Mouse (Mus musculus) left cerebral cortex, postnatal 25 days (tissue): ENCODE measurements around the gene Pcsk5. TPM values are rescaled to one million over a fixed set of nuclear protein-coding genes. Genes with fewer than 3 reads are reported as not detected.
A peak's percentile ranks its signal among the peaks of the same experiment; 100 is the strongest.

Source experiments
- DNase-seq, 2 experiments: peaks; one replicate each; pipeline ENCODE4 v3.0.0; 2022; ENCODE audit warnings: low spot score in 2 of 2, mixed read lengths in 1 of 2
- intact Hi-C: fragments of 180-260 bp; cut with DNase I; formaldehyde crosslinking; loops from one replicate; pipeline ENCODE4 v1.15.1; 2025
- total RNA-seq, 2 experiments: library from RNA; stranded (reverse); gene quantifications; 2 replicates each; pipeline ENCODE4 v1.2.3; 2021

Pcsk5 gene
- total RNA-seq = 10 to 100 TPM; 12.6 to 14.4 TPM

DNA sequence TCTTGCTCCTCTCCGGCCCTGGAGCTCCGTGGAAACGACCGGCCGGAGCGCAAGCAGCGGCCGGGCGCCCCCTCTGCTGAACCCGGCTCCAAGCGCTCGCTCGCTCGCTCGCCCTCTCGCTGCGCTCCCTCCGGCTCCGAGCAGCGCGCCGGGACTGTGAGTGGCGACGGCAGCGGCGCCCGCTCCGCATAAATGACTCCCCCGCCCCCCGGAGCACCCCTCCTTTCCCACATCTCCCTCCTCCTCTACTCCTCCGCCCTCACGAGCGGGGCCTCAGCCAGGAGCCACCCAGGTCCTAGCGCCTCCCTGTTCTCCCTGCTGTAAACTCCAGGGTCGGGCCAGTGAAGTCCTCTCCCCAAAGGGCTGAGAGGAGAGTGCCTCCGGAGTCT is at the start of gene Pcsk5:
Gene Pcsk5 (minus strand): TSS at position 162 of the 389 bp plus-strand sequence.
- peak; percentile 83 to 86 for DNase-seq

DNA sequence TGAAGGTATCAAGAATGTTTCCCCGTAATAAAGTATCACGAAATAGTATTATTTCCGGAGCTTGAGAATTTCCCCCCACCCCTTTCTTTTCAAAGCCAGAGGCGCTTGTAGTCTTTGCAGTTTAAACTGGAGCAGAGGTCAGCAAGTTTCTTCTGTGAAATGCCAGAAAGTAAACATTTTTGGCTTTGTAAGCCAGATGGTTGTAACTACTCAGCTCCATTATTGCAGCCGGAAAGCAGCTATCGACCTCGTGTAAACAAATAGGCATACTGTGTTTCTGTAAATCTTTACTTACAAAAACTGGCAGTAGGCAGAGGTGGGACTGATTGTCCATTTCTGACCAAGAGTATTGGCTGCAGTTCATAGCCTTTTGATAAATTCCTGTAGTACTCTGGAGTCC is 38.4 kb upstream of the Pcsk5 start:
- intact Hi-C loops = no loop called here

More for the DNA sequence above, at the start of gene Pcsk5:
- intact Hi-C loops = no loop called here

DNA sequence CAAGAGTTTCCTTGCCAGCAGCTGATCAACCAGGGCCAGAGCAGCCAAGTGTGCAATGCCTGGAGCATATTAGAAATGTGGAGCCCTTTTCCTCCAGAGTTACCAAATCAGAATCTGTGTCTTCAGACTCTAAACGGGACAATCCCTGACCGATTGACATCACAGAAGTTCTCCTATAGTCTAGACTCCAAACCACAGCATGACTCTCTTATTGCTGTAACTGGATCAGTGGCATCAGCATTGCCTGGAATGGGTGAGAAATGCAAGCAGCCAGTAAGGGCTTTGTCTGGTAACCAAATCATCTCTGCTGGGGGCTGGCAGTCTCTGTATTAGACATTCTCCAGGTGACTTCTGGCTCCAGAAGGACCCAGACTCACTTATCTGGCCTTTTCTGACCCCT is 37.0 kb upstream of the Pcsk5 start:
- intact Hi-C loops = loop anchor here (5.0 kb wide), 1 partner anchor 673 kb away; no protein-coding TSS in a partner anchor

More for the DNA sequence above, 38.4 kb upstream of the Pcsk5 start:
- no peak for DNase-seq

DNA sequence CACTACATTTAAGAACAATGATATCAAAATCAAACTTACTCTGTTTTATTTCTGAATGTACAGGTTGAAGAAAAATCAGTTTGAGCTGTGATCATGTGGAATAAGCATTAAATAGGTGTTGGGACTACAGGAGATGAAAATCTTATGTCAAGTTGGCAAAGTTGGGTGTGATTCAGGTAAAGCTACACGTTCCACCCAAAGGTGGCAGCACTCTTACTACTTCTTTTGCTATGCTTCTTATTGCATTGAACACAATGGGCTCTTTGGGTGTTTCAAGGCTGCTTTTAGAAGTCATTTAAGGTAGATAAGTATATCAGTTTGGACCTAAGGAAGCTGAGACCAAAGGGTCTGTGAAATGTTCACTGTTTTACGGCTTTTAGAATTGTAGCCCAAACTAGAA is 36.3 kb upstream of the Pcsk5 start:
- peak in 1 of 2 experiments; percentile 28 for DNase-seq
- intact Hi-C loops = loop anchor here (5.0 kb wide), 1 partner anchor 674 kb away; no protein-coding TSS in a partner anchor

More for the DNA sequence above, 37.0 kb upstream of the Pcsk5 start:
- no peak for DNase-seq

DNA sequence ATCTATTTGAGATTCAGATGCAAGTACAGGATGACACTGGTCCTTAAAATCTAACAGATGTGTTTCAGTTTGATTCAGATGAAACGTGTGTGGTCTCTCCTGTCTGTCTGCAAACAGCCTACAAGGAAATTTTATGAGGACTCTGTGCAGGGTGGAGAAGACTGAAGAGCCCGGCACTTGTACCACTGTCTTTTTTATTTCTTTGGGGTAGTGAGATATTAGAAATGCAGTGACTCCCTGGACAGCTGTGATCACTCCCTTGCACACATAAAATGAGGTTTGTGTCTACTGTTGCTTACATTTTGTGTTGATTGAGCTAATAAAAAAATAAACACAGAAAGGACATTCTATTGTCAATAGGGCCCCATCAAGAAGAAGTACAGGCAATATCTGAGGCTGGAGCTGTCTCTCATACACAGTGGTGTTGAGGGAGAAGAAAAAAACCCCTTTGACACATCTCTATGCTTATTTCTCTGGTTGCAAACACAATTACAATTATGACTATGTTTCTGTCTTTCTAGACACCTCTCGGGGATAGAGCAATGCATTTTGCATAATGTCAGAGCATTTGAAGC is 29.0 kb upstream of the Pcsk5 start:
- intact Hi-C loops = no loop called here
- no peak for DNase-seq

GRCm38 (mm10) chr19:17860351-17861014 is 23.1 kb upstream of the Pcsk5 start:
- intact Hi-C loops = no loop called here
- DNase-seq = no peak

- intact Hi-C loops = loop anchor here (5.0 kb wide), 2 partner anchors 389 to 691 kb away; no protein-coding TSS in a partner anchor
- peak; percentile 46 to 66 for DNase-seq
Measured at GRCm38 (mm10) chr19:17856741-17857140, 19.3 kb upstream of the Pcsk5 start.

DNA sequence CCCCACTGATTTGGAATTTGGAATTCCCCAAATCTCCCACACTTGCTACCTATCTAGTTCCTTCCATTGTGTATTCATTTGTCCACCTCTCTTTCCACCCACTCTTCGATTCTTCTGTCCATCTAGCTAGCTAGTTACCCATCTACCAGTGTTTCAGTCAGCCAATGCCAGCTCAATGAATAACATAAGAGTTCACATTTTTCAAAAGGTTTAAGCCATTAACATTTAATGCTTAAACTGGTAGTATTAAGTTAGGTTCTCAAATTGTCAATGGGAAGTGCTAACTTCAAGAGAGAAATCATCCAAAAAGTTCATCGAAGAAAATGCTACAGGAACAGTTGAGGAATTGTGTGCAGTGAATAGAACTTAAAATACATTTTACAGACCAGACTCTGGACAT is 11.0 kb upstream of the Pcsk5 start:
- DNase-seq = no peak
- intact Hi-C loops = no loop called here

DNA sequence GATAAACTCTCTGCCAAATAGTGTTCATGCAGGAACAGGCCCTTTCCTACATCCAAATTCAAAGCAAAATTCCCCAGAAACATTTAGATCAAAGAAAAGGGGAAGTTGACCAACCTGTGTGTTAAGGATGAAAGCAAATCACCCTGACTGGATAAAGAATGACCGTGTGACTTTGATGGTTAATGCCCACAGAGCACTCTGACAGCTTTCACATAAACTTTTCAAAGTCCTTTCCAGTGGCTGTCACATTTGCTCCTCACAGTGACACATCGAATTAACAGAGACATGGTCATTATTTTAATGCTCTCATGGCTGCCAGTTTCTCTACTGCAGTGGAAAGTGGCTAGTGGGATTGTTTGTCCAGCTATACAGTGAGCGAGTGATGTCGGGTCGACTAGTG is 8.5 kb upstream of the Pcsk5 start:
- intact Hi-C loops = no loop called here
- DNase-seq = no peak

DNA sequence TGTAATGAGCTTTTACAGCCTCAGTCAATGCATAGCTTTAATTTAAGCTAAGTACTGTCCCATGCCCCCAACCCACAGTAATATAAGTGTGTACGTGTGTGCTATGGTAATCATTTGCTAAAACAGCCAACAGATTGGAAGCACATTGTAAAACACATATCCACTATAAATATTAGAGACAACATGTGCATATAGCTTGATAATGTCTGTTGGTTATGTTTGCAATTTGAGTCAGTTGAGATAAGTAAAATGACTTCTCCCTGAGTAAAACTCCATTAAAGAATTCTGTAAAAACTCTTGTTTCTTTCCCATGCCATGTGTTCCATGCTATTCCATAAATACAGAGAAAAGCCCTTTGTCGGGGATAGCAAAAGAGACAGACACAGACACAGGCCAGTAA is 4.2 kb upstream of the Pcsk5 start:
- intact Hi-C loops = no loop called here
- no peak for DNase-seq

- no peak for DNase-seq
- intact Hi-C loops = no loop called here
Measured at GRCm38 (mm10) chr19:17839856-17840255, 2.4 kb upstream of the Pcsk5 start.

DNA sequence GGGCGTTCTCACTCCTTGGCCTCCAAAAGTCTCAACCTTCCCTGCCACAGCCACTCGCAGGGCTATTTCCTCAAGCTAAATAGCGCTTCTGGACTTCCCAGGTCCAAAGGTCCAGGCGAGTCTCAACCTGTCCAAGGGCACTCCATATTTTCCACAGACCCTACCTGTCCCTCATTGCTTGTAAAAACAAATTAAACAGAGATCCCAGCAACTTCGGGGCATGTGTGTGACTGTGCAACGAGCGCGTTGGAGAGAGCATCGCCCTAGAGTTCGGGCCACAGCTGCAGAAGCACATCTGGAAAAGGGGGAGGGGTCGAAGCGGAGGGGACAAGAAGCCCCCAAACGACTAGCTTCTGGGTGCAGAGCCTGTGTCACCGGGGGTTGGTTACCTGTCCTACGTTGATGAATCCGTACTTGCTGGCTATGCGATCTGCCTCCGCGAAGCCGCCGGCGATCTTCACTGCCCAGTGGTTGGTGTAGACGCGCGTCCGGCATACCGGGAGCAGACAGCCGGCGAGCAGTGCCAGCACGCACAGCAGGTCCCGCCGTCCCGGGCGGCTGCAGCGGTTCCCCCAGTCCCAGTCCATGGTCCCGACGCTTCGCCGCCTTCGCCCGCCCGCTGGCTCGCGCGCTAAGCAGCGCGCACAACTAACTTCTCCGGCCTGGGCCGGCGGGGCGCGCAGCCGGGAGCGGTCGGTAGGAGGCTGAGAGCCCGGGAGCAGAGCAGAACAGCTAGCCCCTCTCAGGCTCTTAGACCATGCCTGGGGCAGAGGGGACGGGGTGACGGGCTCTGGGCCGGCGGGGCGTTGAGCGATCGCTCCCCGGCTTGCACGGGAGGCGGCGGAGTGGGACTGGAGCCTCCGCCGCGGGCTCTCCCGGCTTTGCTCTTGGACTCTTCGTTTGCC is 614 bp downstream of the Pcsk5 start:
- intact Hi-C loops = no loop called here
- DNase-seq = peak; percentile 21 to 43

- intact Hi-C loops = no loop called here
- no peak for DNase-seq
Measured at GRCm38 (mm10) chr19:17835681-17836565, 1.5 kb downstream of the Pcsk5 start.

DNA sequence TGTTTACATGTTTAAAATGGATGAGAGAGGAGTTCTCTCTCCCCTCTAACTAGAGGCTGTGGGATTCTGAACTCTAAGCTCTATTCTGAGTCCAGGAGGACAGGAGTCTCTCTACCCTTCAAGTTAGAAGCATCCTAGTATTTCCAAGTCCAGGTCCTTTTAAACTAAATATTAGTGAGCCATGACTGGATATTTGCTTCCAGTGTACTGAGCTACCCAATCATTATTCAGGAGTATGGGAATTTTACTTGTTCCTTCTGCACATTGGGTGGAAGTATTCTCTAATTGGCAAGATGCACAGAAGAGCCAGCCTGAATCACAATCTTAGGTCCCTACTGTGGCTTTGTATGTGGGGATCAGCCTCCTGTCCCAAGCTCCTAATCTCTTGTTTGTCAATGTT is 2.5 kb downstream of the Pcsk5 start:
- intact Hi-C loops = no loop called here
- no peak for DNase-seq

DNA sequence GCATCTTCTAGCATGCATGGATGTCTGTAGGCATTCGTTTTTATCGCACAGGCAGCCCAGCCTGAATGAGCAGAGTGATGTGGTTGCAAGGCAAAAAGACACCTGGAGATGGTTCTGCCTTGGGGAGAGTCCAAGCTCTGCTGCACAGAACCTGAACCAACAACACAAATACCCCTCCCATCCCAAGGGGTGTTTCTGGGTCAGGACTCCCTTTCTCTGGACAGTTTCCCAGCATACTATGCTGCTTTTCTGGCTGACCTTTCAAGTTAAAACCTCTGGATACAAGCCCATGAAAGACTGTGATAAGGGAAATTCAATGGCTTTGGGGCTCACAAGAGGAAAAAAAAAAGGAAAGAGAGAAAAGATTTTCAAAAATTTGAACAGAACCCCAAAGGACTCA is 6.1 kb downstream of the Pcsk5 start:
- DNase-seq = no peak
- intact Hi-C loops = no loop called here

- intact Hi-C loops = no loop called here
- DNase-seq = no peak
Measured at GRCm38 (mm10) chr19:17828414-17828813, 9.0 kb downstream of the Pcsk5 start.

DNA sequence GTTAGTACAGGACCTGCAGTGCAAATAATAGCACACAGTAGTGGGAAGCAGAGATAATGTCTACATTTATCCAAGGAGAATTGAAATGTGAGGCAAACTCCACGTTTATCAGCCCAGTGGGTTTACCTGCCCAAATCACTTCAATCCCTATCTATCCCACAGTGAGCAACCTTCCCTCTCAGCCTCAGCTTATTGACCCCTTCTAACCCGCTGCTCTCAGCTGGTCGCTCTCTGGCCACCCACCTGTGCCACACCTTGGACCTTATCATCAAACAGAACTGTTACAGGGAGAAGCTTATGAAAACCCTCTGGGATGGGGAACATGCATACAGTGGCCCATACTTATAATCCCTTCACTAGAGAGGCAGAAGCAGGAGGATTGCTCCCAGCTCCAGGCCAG is 10.7 kb downstream of the Pcsk5 start:
- DNase-seq = no peak

DNA sequence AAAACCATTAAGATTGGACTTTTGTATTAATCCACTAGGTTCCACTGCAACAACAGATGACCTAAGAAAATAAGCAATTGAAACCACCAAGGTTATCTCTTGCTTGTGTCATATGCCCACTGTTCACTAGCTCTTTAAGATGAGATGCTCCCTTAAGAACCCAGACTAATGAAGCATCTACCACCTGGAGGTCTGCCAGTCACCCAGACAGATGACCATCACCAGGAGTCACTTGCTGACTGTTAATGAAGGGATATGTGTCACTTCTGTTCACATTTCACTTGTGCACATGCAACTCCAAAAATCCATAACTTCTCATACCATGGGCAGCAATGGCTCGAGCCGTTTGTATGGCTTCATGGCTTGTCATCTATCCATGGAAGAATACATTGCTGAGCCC is 17.4 kb downstream of the Pcsk5 start:
- intact Hi-C loops = no loop called here
- no peak for DNase-seq

More for the DNA sequence above, 10.7 kb downstream of the Pcsk5 start:
- intact Hi-C loops = no loop called here

GRCm38 (mm10) chr19:17819081-17819480 is 18.4 kb downstream of the Pcsk5 start:
- intact Hi-C loops = no loop called here
- DNase-seq = peak; percentile 23 to 75
